Mouse (Mus musculus): ENCODE results near the gene Pes1. TPM values are rescaled to one million over a fixed set of nuclear protein-coding genes. Genes with fewer than 3 reads are reported as not detected.

Pes1 gene
- polyA plus RNA-seq, 1 experiment from 2014 or later, result 41.8 TPM

DNA sequence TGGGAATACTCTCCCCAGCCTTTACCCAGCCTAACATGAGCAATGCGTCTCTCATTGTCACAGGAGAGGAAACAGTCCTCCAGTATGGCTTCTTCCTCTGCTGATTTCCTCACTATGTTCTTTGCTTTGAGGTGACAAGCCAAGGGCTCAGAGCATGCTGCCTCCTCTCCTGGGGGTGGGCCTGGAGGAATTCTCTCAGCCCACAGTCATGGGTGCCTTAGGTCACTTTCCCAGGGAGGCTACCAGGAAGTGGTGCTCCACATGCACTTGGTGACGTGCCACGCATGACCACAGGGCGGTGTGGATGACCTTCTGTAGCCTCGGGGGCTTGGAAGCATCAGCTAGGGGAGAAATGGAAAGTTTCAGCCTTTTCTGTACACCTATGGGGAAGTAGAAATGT, 31.7 kb downstream of the Pes1 start:
- no peak for TF ChIP-seq EP300 (optimal IDR thresholded peaks at IDR 0.05)
- no peak for TF ChIP-seq CTCF (IDR thresholded peaks at IDR 0.05; ENCODE audit: low read depth)
- Histone ChIP-seq H3K9ac (ENCODE audit: low read length) (no peak overlapping the region), H3K27ac (replicated peaks) (no peak overlapping the region), H3K4me2 (replicated peaks; ENCODE audit: low read depth) (no peak overlapping the region), H3K4me3 (ENCODE audit: low read depth, low read length) (no peak overlapping the region), H3K36me3 (ENCODE audit: control insufficient read depth, insufficient read depth, low read length) (no peaks in the 10 kb centered on the region), H3K4me1 (replicated peaks; ENCODE audit: control insufficient read depth, insufficient read depth) (no peaks in the 10 kb centered on the region), H3K9me3 (ENCODE audit: control insufficient read depth, low read length) (no peaks in the 10 kb centered on the region), H3K27me3 (ENCODE audit: control insufficient read depth, insufficient read depth, low read length) (peaks cover 5% of the 10 kb centered on the region)
- WGBS, result 81% methylated on average over 5 of the region's 5 CpGs
- ATAC-seq (ENCODE audit: low FRiP score, low TSS enrichment) (peak; percentile 33; the same call in 1 of the 2 replicates), DNase-seq (ENCODE audit: low spot score) (no peak)

GRCm38 (mm10) chr11:3996840-3997239, 33.1 kb downstream of the Pes1 start:
- Histone ChIP-seq H3K27ac (replicated peaks) (no peak overlapping the region), H3K9me3 (ENCODE audit: control insufficient read depth, low read length) (no peaks in the 10 kb centered on the region), H3K4me3 (ENCODE audit: low read depth, low read length) (no peak overlapping the region), H3K4me2 (replicated peaks; ENCODE audit: low read depth) (no peak overlapping the region), H3K27me3 (ENCODE audit: control insufficient read depth, insufficient read depth, low read length) (peaks cover 5% of the 10 kb centered on the region), H3K36me3 (ENCODE audit: control insufficient read depth, insufficient read depth, low read length) (no peaks in the 10 kb centered on the region), H3K9ac (ENCODE audit: low read length) (no peak overlapping the region), H3K4me1 (replicated peaks; ENCODE audit: control insufficient read depth, insufficient read depth) (no peaks in the 10 kb centered on the region)
- DNase-seq (ENCODE audit: low spot score) (no peak), ATAC-seq (ENCODE audit: low FRiP score, low TSS enrichment) (no peak)
- 78% methylated on average over 3 of the region's 3 CpGs for WGBS
- TF ChIP-seq CTCF (IDR thresholded peaks at IDR 0.05; ENCODE audit: low read depth) (no peak), EP300 (optimal IDR thresholded peaks at IDR 0.05) (no peak)

- Histone ChIP-seq H3K9ac (ENCODE audit: low read length) (no peak overlapping the region), H3K4me3 (ENCODE audit: low read depth, low read length) (peak overlapping the region; percentile 17), H3K27me3 (ENCODE audit: control insufficient read depth, insufficient read depth, low read length) (peaks cover 5% of the 10 kb centered on the region), H3K9me3 (ENCODE audit: control insufficient read depth, low read length) (no peaks in the 10 kb centered on the region), H3K27ac (replicated peaks) (no peak overlapping the region), H3K36me3 (ENCODE audit: control insufficient read depth, insufficient read depth, low read length) (no peaks in the 10 kb centered on the region), H3K4me1 (replicated peaks; ENCODE audit: control insufficient read depth, insufficient read depth) (no peaks in the 10 kb centered on the region), H3K4me2 (replicated peaks; ENCODE audit: low read depth) (peak overlapping the region; percentile 31)
- DNase-seq (ENCODE audit: low spot score) (no peak), ATAC-seq (ENCODE audit: low FRiP score, low TSS enrichment) (no peak)
- no peak for TF ChIP-seq EP300 (optimal IDR thresholded peaks at IDR 0.05)
- no peak for TF ChIP-seq CTCF (IDR thresholded peaks at IDR 0.05; ENCODE audit: low read depth)
- WGBS, result 21% methylated on average over 65 of the region's 66 CpGs
Observed at GRCm38 (mm10) chr11:3997978-3998720, 34.4 kb downstream of the Pes1 start.

GRCm38 (mm10) chr11:3999547-3999946, 35.8 kb downstream of the Pes1 start:
- TF ChIP-seq EP300 (optimal IDR thresholded peaks at IDR 0.05) (no peak), CTCF (IDR thresholded peaks at IDR 0.05; ENCODE audit: low read depth) (no peak)
- ATAC-seq (ENCODE audit: low FRiP score, low TSS enrichment) (peak; percentile 53), DNase-seq (ENCODE audit: low spot score) (peak; percentile 41)
- WGBS, result 58% methylated on average over 5 of the region's 5 CpGs
- H3K4me2 ChIP-seq (replicated peaks; ENCODE audit: low read depth), result no peak overlapping the region
- no peak overlapping the region for H3K27ac ChIP-seq (replicated peaks)
- H3K9me3 ChIP-seq (ENCODE audit: control insufficient read depth, low read length), result no peaks in the 10 kb centered on the region
- H3K9ac ChIP-seq (ENCODE audit: low read length), result no peak overlapping the region
- no peak overlapping the region for H3K4me3 ChIP-seq (ENCODE audit: low read depth, low read length)
- no peaks in the 10 kb centered on the region for H3K4me1 ChIP-seq (replicated peaks; ENCODE audit: control insufficient read depth, insufficient read depth)
- peaks cover 5% of the 10 kb centered on the region for H3K27me3 ChIP-seq (ENCODE audit: control insufficient read depth, insufficient read depth, low read length)
- H3K36me3 ChIP-seq (ENCODE audit: control insufficient read depth, insufficient read depth, low read length), result no peaks in the 10 kb centered on the region

DNA sequence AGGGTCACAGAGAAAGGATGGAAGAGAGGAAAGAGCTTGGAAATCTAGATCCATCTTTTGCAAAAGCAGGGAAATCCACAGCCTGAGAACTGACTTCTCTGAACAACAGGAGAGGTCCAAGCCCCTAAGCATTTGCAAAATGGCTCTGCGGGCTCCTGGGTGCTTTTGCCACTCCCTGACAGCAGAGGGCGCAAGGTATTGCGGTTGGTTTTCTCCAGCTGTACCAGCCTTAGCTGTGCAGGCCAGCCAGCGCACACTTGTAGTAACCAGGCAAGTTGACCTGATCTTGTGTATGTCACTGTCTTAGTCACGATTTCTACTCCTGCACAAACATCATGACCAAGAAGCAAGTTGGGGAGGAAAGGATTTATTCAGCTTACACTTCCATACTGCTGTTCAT, 37.8 kb downstream of the Pes1 start:
- no peaks in the 10 kb centered on the region for H3K4me1 ChIP-seq (replicated peaks; ENCODE audit: control insufficient read depth, insufficient read depth)
- H3K4me2 ChIP-seq (replicated peaks; ENCODE audit: low read depth), result no peak overlapping the region
- no peaks in the 10 kb centered on the region for H3K36me3 ChIP-seq (ENCODE audit: control insufficient read depth, insufficient read depth, low read length)
- ATAC-seq (ENCODE audit: low FRiP score, low TSS enrichment) (peak; percentile 74), DNase-seq (ENCODE audit: low spot score) (peak; percentile 84)
- no peak overlapping the region for H3K4me3 ChIP-seq (ENCODE audit: low read depth, low read length)
- peaks cover 5% of the 10 kb centered on the region for H3K27me3 ChIP-seq (ENCODE audit: control insufficient read depth, insufficient read depth, low read length)
- H3K9ac ChIP-seq (ENCODE audit: low read length), result no peak overlapping the region
- TF ChIP-seq CTCF (IDR thresholded peaks at IDR 0.05; ENCODE audit: low read depth) (peak; percentile 87), EP300 (optimal IDR thresholded peaks at IDR 0.05) (no peak)
- no peaks in the 10 kb centered on the region for H3K9me3 ChIP-seq (ENCODE audit: control insufficient read depth, low read length)
- 7% methylated on average over 5 of the region's 5 CpGs for WGBS
- H3K27ac ChIP-seq (replicated peaks), result no peak overlapping the region

GRCm38 (mm10) chr11:4005220-4005805, 41.5 kb downstream of the Pes1 start:
- no peaks in the 10 kb centered on the region for H3K27me3 ChIP-seq (ENCODE audit: control insufficient read depth, insufficient read depth, low read length)
- ATAC-seq (ENCODE audit: low FRiP score, low TSS enrichment), result no peak
- TF ChIP-seq CTCF (IDR thresholded peaks at IDR 0.05; ENCODE audit: low read depth) (no peak), EP300 (optimal IDR thresholded peaks at IDR 0.05) (no peak)
- no peaks in the 10 kb centered on the region for H3K36me3 ChIP-seq (ENCODE audit: control insufficient read depth, insufficient read depth, low read length)
- WGBS, result 67% methylated on average over 5 of the region's 5 CpGs
- H3K27ac ChIP-seq (replicated peaks), result no peak overlapping the region
- H3K4me1 ChIP-seq (replicated peaks; ENCODE audit: control insufficient read depth, insufficient read depth), result no peaks in the 10 kb centered on the region
- H3K9me3 ChIP-seq (ENCODE audit: control insufficient read depth, low read length), result no peaks in the 10 kb centered on the region
- no peak overlapping the region for H3K4me2 ChIP-seq (replicated peaks; ENCODE audit: low read depth)
- no peak for DNase-seq (ENCODE audit: low spot score)
- no peak overlapping the region for H3K9ac ChIP-seq (ENCODE audit: low read length)
- no peak overlapping the region for H3K4me3 ChIP-seq (ENCODE audit: low read depth, low read length)
